Mouse (Mus musculus) kidney, adult 8-10 months (tissue): ENCODE results near the gene Fam240a.

Experiments
- DNase-seq, 2 experiments: peaks; one replicate each; pipeline ENCODE4 v3.0.0; 2022

Fam240a gene

DNA sequence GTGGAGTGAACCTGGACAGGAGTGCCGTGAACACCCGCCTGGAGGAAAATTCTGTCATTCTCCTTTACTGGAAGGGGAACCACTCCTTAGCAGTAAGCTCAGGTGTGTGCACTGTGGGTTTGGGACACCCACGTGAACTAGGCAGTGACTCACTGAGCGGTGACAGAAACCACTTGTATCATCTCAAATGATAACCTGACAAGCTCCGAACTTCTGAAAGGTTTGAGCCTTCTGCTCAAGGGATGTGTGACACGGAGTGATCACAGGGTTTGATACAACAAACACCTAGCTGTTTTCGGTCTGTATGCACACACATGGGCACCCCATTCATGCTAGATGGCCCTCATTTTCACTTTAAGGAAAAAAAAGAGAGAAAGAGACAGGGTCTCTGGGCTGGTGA, at the start of gene Fam240a:
Gene Fam240a, minus strand, starts transcription at position 76 of the 400 bp plus-strand sequence.
- no peak for DNase-seq

DNA sequence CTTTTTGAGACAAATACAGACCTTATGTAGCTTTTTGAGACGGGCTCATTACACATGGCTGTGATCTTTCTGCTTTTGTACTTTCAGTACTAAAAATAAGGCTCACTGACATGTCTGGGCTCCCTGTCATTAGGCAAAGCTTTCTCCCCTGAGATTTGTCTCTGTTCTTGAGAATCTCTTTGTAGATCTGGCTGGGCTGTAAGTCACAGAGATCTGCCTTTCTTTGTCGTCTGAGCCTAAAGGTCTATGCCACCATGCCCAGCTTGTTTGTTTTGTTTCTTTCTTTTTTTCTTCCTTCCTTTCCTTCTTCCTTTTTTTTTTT, 49.2 kb upstream of the Fam240a start:
- no peak for DNase-seq

DNA sequence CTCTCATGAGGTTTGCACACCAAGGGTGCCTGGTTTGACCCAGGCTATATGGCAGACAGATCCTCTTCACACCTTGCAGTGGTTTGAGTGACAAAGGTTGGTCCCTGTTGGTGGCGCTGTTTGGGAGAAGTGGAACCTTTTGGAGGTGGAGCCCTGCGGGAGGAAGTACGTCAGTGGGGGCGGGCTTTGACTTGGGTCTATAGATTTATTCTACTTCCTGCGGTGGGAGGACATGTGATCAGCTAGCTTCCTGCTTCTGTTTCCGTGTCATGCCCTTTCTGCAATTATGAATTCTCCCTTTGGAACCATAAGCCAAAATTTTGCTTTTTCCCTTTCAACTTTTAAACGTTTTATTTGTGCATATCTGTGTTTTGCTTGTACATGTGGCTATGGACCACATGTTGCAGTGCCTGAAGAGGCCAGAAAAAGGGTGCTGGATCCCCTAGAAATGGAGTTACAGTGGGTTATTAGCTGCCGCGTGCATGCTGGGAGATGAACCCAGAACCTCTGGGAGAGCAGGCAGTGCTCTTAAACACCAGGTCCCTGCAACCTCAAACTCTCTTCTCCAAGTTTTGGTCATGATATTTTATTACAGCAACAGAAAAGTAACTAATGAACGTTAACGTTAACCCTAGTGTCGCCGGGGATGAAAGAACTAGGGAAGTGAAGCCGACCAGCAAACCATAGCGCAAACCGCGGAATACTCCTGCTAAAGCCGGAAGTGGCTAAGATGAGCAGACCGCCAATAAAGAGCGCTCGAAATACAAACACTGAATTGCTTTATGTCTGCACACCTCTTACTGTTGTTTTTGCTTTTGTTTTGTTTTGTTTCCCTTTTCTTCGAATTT, 48.6 kb upstream of the Fam240a start:
- no peak for DNase-seq

DNA sequence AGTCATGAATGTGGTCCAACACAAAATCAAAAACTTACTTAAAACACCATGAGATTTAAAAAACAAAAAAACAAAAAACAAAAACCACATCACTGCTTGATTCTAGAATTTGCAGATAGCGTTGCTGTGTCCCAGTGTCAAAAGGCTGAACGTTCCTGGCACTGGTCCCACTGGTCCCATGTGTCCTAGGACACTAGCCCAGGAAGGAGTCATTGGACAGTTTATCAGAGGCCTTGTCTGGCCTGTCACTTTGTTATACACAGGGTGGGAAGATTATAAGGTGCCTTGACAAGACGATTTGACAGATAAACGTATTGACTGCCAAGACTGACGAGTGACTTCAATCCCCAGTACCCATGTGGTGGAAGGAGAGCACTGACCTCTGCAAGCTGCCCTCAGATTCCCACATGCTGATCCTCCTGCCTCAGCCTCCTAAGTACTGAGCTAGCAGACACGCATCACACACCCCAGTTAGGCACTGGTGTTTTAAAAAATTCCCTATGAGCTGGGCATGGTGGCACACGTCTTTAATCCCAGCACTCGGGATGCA, 47.0 kb upstream of the Fam240a start:
- no peak for DNase-seq

DNA sequence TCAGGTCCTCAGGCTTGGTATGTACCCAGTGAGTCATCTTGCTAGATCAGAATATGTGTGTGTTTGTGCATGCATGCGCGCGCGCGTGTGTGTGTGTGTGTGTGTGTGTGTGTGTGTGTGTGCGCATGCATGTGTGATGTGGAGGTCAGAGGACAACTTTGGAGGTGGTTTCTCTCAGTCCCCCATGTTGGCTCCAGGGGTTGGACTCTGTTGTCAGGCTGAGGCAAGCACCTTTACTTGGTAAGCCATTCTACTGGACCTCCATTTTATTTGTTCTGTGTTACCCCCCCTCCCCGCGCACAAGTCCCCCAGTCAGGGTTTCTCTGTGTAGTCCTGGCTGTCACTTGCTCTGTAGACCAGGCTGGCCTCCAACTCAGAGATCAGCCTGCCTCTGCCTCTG, 44.7 kb upstream of the Fam240a start:
- DNase-seq: no peak

DNA sequence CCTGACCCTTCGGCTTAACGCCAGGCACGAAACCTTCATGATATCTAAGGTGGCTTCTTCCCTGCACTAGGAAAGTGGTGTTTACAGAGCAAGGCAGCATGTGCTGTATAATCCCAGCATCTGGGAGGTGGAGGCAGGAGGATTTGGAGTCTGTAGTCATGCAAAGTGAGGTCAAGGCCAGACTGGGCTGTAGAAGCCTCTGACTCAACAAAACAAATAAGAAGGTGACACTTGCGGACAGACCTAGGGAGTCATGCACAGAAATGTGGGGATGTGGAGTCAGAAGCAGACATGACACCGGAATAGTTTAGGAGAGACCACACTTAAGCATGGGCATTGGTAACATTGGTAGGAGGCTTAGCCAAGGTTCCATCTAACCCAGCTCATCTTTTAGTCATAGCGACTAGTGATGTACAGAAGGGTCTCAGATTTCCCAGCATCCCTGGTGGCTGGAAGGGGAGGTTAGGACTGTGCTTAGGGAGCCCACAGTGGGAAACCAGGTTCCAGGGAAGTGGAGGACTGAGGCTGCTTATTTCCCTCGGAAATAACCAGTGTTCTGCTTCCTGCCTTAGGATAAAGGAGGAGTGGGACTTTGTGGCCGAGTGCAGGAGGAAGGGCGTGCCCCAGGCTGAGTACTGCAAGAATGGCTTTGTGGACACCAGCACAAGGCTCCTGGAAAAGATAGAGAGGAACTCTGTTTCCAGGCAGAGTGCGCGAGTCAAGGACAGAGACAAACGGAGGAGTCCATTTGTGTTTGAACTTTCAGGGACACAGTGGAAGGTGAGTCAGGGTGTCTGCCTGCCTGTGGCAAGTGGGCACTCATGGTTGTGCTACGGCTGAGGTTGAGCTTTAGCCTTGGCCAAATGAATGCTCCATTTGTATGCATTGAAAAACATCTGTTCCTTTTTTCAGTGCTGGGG, 43.8 kb upstream of the Fam240a start:
- no peak for DNase-seq

DNA sequence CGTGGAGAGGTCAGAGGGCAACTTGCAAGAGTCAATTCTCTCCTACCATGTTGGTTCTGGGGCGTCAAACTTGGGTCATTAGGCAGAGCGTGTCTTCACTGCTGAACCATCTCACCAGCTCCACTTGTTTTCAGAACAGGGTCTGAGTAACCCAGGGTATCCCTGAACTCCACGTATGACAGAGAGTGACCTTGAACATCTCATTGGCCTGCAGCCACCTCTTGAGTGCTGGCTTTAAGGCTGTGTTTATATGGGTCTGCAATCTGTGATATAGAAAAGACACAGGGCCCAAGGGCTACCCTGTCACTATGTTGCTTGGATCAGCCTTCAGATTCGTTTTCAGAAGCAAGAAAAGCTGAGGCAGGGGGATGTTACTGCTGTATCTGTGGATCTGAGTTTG, 43.0 kb upstream of the Fam240a start:
- no peak for DNase-seq

DNA sequence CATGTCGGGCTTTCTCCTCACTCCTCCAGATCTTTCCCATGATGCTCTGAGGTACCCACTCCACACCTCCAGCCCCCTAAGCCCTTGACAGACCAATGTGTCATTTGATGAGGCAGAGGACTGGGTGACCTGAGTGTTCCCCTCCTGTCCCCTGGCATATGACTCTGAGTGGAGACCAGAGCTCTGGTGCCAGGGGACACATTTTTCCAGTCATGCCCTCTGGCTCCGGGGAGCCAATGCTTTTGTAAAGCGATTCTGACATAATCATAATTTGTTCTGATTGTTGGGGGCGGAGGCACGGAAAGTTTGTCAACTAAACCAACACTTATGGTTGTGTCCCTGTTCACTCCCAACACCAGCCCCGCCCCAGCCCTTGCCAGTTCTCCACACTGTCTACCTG, 39.3 kb upstream of the Fam240a start:
- DNase-seq: no peak

DNA sequence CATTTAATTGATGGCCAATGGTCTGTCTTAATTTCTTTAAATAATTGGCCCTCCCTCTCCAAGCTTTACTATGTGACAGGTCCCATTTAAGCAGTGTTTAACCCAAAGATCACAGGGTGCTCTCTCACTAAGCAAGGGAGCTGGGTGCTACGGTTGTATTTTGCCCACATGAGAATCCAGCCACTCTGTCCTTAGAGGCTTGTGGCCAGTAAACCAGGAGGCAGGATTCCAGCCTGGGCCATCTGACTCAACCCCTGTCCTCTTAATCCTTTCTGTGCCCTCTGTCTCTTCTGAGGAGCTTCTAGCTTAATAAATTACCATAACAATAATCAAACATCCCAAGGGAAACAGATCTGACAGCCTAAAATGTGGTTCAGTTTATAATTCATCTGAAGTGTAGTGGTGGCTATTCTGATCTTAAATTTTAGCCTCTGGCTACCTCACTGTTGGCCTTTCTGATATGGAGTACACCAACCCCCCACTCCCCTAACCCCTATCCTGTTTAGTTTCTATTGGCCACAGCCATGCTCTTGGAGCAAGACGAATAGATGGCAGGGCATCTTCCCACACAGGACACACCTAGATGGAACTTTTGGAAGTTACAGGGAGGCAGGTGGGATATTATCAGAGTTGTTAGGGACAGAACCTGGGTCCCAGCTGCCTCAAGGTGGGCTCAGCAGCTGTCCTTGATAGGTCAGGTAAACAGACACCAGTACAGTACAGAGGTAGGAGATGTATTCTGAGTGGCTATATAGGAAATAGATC, 38.2 kb upstream of the Fam240a start:
- peak in 1 of 2 experiments; percentile 36 for DNase-seq

DNA sequence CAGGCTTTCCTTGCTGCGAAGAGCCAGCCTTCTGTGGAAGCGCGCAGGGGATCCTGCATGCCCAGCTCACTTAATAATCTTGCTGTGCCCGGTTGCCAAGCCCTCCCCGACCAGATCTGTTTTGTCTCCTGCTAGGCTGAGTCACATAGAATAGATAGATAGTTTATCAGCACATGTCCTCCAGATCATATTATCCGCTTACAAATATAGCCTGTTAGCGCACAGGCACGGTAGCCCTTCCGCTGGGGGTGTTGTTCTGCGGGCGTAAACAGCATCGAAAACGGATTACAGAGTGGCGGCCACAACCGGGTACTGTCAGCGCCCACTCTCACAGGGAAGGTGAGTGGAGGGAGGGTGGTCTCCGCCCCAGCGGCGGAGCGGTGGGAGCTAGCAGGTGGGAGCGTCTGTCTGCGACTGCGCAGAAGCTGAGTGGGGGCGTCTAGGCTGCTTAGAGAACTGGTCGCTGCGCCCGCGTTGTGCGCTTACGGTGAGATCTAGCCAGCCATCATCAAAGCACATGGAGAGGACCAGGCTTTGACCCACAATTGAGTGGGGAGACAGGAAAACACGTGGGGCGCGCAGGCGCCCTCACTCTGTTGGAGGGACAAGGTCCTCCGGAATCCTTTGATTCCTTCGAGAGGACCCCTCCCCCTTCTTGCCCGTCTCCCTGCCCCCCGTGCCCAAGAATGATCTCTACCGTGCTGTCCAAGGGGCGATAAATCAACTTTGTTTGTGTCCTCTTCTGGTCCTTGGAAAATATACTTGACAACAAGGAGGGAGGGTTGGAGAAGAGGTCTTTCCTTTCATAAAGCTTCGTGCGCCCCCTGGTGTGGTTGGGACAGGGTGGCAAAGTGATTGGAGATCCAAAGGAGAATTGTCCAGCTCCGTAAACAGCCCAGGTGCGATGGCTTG, 37.1 kb upstream of the Fam240a start:
- peak; percentile 24 to 66 for DNase-seq

DNA sequence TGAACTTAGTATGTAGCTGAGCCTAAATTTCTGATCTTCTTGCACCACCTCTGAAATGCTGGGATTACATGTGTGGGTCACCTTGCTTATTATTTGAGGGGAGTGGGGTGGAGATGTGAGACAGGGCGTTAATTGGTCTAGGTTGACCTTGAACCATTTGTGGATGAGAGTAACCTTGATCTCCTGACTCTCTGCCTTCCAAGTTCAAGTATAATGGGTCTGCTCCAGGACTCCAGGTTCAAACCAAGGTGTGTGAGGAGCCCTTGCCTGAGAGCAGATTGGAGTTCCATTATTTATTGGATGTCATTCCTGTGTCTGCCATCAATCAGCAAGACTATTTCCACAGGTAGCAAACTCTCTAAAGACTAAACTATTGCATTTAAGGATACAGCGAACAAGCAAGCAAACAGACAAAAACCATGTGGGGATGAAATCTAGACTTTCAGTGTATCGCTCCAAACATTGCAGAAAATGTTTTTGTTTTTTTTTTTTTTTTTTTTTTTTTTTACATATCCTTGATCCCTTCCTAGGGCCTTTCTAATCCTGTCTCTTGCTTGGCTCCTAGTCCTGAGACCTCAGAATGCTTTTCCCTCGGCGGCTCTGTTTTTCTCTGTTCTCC, 36.4 kb upstream of the Fam240a start:
- no peak for DNase-seq

DNA sequence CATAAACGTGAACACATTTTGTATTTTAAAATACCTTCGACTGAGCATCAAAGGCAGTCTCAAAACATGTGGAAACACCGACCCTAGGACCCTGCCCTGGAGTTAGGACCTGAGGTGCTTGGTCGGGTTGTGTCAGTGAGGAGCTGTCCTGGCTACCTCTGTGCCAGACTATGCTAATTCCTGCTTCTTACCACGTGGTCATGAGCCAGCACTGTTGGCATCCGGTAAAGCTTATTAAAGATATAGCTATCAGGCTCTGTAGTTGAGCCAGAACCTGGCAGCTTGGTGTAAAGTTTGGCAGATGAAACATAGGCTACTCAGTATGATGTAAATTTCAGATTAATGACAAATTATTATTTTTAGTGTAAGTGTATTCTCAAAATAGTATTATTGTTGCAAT, 35.7 kb upstream of the Fam240a start:
- DNase-seq: no peak

DNA sequence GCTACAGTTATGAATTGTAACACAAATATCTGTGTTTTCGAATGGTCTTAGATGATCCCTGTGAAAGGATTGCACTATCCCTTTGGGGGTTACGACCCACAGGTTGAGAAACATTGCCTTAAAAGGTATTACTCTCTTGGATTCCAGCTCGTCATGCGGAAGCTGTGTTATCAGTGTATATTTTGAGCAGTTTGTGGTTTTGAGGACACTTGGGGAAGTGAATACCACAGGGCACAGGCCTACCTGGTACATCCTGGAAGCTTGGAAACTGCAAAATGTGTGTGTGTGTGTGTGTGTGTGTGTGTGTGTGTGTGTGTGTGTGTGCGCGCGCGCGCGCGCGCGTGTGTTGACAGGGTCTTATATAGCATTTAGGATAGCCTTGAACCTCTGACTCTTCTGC, 35.2 kb upstream of the Fam240a start:
- DNase-seq: no peak

DNA sequence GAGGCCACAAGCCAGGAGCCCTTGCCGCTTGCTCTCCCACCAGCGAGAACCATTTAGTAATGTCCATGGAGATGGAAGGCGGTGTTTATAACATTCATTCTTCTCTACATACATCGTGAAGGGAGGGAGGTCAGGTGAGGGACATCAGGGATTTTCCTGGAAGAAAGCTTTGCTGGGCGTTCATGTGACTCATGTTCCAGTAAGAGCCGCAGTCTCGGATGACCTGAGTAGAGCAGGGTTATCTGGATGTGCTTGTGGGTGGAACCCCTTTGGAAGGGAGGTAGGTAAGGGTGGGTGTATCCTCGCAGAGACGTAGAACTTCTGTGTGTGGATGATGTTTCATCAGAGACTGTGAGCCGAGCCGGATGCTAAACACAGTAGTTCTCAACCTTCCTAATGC, 34.7 kb upstream of the Fam240a start, which contains the start of gene Lrrc2:
Gene Lrrc2, plus strand, starts transcription at position 149 of the 400 bp plus-strand sequence.
- DNase-seq: no peak

DNA sequence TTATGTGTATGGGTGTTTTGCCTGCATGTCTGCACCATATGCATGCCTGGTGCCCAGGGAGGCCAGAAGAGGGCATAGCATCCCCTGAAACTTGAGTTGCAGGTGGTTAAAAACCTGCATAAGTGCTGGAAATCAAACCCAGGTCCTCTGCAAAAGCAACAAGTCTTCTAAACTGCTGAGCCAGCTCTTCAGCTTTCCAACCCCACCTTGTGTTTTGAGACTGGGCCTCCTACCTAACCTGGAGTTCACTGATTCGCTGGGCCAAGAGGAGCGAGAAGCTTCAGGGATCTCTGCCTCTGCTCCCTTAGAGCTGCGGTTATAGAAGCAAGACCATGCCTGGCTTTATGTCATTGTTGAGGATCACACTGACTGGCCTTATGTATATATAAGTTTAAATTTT, 33.4 kb upstream of the Fam240a start:
- DNase-seq: no peak

DNA sequence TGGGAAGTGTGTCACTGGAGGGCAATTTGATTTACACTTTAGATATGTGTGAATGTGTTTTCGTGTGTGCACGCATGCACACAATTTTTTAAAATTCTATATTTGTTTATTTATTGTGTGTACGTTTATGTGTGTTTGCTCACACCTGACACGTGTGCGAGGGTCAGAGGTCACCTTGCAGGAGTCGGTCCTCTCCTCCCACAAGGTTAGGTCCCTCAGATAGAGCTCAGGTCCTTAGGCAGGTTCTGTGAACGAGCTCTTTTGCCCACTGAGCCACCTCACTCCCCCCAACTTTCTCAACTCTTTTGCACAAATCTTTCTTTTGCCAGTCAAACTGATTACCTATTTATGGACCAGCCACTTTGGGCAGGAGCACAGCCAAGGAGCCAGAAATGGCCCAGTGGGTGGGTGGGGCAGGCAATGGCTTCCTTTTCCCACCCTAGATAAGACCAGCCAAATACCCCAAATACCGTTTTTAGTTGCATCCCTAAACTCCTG, 32.2 kb upstream of the Fam240a start:
- no peak for DNase-seq

DNA sequence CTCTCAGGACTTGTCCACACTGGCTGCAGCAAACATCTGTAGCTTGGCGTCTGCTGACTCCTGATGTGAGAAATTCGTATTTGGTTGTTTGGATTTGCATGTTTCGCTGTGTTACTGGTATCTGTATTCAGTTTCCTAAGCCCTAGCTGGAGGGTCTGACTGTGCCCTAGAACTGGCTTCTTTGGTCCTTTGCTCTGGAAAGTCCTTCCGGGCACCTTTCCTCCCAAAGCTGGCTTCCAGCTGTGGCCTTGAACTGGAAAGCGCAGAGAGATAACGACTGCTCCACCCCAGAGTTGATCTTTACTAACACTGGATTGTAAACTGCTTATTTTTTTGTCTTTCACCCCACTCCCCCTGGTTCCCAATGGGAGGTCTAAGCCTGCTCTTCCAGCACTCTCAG, 31.2 kb upstream of the Fam240a start:
- no peak for DNase-seq

DNA sequence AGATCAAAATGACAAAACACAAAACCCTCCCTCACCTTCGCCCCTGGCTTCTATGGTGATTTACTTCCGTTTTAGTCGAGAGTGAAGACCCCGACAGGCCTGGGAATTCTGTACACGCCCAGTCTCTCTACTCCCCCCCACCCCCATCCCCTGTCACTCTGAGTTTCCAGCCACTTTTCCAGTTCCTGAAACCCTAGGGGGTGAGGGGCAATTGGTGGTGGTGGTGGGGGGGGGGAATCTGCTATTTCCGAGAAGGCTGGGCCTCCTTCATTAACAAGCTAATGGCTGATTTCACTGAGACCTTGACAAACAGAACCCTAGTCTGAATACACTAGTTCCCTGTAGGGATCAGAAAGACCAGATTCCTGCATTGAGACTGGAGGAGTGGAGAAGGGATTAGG, 30.6 kb upstream of the Fam240a start:
- DNase-seq: no peak

DNA sequence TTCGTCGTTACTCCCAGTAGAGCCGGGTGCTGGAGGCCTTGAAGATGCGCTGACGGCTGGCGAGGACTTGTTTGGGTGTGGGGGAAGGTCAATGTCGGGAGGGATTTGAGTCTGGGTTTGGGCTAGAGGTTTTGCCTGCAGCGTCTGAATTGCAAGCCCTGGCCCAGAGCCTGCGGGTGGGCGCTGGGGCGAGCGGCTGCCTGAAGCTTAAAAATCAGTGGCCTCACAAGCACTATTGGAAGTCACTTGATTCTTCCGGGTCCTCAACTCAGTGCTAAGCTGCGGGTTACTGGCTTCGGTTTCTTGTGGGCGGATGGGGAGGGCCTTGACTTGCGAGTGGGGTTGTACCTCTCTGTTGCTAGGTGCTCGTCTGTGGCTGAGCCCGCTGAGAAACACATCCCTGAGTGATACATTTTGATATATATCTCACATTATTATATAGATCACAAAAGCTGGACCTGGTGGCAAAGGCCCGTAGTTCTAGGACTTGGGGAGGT, 29.9 kb upstream of the Fam240a start:
- no peak for DNase-seq

DNA sequence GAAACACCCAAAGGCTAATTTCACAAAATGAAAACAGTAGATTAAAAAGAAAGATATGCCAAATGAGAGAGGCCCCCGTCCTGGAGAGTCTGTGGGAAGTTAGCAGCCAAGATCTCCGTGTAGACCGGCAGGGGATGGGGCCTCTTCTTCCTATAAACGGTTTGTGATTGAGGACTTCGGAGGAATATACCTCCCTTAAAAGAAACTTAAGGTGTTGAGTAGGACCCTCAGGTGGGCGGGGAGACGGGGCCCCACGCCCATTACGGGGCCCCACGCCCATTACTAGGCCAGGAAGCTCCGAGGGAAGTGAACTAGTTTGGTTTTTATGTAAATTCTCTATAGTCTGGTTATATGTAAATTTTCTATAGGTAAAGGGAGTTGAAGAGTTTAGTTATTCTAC, 29.3 kb upstream of the Fam240a start, which contains the start of gene Tdgf1:
Gene Tdgf1, minus strand, starts transcription at position 233 of the 400 bp plus-strand sequence.
- no peak for DNase-seq

DNA sequence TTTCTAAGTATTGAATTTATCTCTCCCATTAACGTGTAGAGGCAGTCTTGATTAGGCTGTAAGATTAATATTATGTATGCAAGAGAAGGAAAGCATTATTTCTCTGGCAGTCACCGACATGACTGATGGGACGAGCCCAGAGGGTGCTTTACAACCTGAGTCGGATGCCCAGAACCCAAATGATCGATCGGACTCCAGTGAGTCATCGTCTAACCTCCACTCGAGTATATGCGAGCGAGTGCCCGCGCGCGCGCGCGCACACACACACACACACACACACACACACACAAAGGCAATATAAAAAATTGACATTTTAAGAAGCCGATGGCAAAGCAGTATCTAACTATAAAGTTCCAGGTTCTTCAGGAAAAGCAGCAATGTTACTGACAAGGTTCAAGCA, 28.7 kb upstream of the Fam240a start:
- no peak for DNase-seq
